Mouse (Mus musculus): ENCODE measurements around the gene Coa4.
A peak's percentile ranks its signal among the peaks of the same experiment; 100 is the strongest.
"Not testable (repeated sequence)": the region's sequence is repeated elsewhere in the genome, so short reads cannot be mapped to it uniquely, and the experiment has no call there.

Gene Coa4

GRCm38 (mm10) chr7:100561861-100562587, 25.2 kb downstream of the Coa4 start:
- no peak for DNase-seq

- not testable (repeated sequence) for DNase-seq
Measured at GRCm38 (mm10) chr7:100567238-100567637, 30.4 kb downstream of the Coa4 start.

GRCm38 (mm10) chr7:100569907-100570306, 33.0 kb downstream of the Coa4 start:
- DNase-seq, result no peak

GRCm38 (mm10) chr7:100570930-100571715, 34.3 kb downstream of the Coa4 start:
- no peak for DNase-seq

- DNase-seq, result peak; percentile 62 to 64
Measured at GRCm38 (mm10) chr7:100572061-100572460, 35.2 kb downstream of the Coa4 start.

GRCm38 (mm10) chr7:100572704-100573103, 35.8 kb downstream of the Coa4 start:
- peak; percentile 42 to 44 for DNase-seq

DNA sequence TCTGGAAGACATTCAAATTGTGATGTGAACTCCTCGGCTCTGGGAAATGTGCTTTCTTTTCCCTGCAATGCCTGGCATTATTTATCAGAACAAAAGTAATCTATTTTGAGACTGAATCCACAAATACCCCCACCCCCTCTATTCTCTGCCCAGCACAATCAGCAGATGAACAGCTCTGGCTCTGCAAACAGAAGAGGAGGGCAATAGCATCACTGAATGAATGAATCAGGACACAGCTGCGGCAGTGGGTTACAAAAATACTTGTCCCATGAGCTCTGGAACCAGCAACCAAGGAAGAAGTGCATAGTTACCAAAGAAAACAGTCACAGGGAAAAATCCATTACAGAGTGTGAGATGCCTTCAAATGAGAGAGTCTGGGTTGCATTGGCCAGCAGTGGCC, 41.9 kb downstream of the Coa4 start:
- no peak for DNase-seq

- no peak for DNase-seq
Measured at GRCm38 (mm10) chr7:100582235-100582634, 45.4 kb downstream of the Coa4 start.

DNA sequence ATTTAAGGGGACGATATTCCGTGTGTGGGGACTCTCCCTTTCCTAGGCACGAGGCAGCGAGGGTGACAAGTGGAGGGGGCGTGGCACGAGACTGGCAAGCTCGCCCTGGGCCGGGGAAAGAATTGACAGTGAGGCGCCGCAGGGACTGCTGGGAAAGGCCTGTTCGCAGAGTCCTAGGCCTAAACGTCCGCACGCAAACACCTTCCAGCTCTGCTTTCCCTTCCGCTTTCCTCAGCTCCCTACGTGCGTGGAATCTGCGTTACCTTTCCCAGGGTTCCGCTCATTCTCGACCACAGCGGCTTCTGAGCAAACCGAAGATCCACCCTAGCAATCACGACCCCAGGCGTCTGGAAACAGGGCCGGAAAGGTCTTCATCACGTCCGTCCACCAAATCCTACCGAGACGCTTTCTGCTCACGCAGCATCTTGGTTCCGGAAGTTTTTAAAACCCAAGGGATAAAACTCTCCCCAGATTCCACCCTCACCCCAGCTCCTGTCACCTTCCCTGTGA, 45.9 kb downstream of the Coa4 start:
- DNase-seq, result peak; percentile 89 to 92

DNA sequence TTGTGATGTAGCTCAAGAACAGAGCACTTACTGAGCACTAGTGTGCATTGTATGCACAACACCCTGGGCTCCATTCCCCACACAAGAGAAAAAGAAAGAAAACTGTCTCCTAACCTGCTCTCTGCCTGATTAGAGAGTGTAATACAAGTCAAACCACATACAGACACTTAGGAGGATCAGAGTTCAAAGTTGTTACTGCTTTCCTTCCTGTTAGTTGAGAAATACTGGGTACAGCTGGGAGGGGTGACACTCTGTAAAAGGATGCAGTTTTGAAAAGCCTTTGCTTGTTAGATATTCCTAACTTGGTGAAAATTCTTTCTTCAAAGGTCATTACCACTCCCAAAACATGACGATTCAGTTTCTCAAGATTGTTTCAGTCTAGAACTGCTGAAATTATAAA, 52.9 kb downstream of the Coa4 start:
- DNase-seq, result no peak
